ENCODE assay signal across 11 mouse cellular contexts in genomic region chr2:73721821-73722220, GRCm38 (mm10). TPM values are rescaled to one million over a fixed set of nuclear protein-coding genes. Genes with fewer than 3 reads are reported as not detected.
A peak's percentile ranks its signal among the peaks of the same experiment; 100 is the strongest.
DNase-seq lines count a peak whose midpoint lies in the region; ATAC-seq lines count a peak whose summit lies in the region.
"Had no signal": no experiment of that assay in that cellular context is flagged by ENCODE, and none has a peak within 500 bp of the region (broad histone marks: within the 10 kb centered on the region; RNA-seq: fewer than 3 reads in every experiment).

No protein-coding gene starts in this region.

- no peak for ATAC-seq in CD4-positive, CD25-positive, alpha-beta regulatory T cell, adult 4 months
- ATAC-seq: intestine, embryonic 16.5 days had no signal

- no peak overlapping the region for H3K4me3 ChIP-seq in heart, embryonic 10.5 days
- H3K4me3 ChIP-seq: embryonic facial prominence, embryonic 13.5 days had no signal

- H3K36me3 ChIP-seq in heart, embryonic 10.5 days = no peaks in the 10 kb centered on the region
- H3K36me3 ChIP-seq: embryonic facial prominence, embryonic 13.5 days had no signal

- peak; percentile 96 for DNase-seq in heart, adult 11 months
- DNase-seq in heart, embryonic 10.5 days (ENCODE audit: low spot score) = no peak
- DNase-seq in MN1 (ENCODE audit: low spot score) = peak; percentile 57
- DNase-seq in heart, adult 9 months (ENCODE audit: low spot score in 2 of 2) = peak; percentile 60 to 71
- peak; percentile 43 to 44 for DNase-seq in kidney, postnatal 25 days
- no peak for DNase-seq in left cerebral cortex, postnatal 25 days (ENCODE audit: low spot score in 2 of 2)
- no peak for DNase-seq in thymus, postnatal 14 days
- DNase-seq: adrenal gland, adult 8-10 months had no signal

- H3K9me3 ChIP-seq in heart, embryonic 10.5 days = no peaks in the 10 kb centered on the region
- H3K9me3 ChIP-seq: embryonic facial prominence, embryonic 13.5 days had no signal

- no peak overlapping the region for H3K27ac ChIP-seq in heart, embryonic 10.5 days
- H3K27ac ChIP-seq: embryonic facial prominence, embryonic 13.5 days had no signal

- H3K4me1 ChIP-seq in heart, embryonic 10.5 days = peaks cover 29% of the 10 kb centered on the region

- H3K27me3 ChIP-seq in heart, embryonic 10.5 days (ENCODE audit: insufficient read depth, poor library complexity, severe bottlenecking) = no peaks in the 10 kb centered on the region
- H3K27me3 ChIP-seq: embryonic facial prominence, embryonic 13.5 days had no signal

- intact Hi-C loops in left cerebral cortex, postnatal 25 days (cut with DNase I) = no loop called here

- 30% methylated on average over 4 of the region's 4 CpGs for WGBS in heart, embryonic 10.5 days

RNA-seq across cellular contexts. Expression of gene Chn1, which starts 53.3 kb away (rescaled TPM):
- polyA plus RNA-seq in heart, embryonic 10.5 days (2016; fragmentation: Nextera tagmentation; extraction: Ambion mirVana) = 15.0 and 17.7 TPM in 2 replicates
- total RNA-seq in left cerebral cortex, postnatal 25 days (2021) = 1,000 to 10,000 TPM; 1,573 to 1,627 TPM
- polyA plus RNA-seq in CD4-positive, CD25-positive, alpha-beta regulatory T cell, adult 4 months (2017; shearing (Covaris generic)) = under 1 TPM in 1 of 2 experiments, not detected in 1; 0.65 TPM

Comparison
In these comparisons a context has a peak if more than half of its experiments do, and no peak if none do; other contexts are left out.
1. DNase-seq: peak in heart, adult 11 months (single experiment), MN1 (single experiment), heart, adult 9 months (2 of 2) and kidney, postnatal 25 days (2 of 2); none in heart, embryonic 10.5 days (single experiment), left cerebral cortex, postnatal 25 days (0 of 2) and thymus, postnatal 14 days (single experiment).